Mouse (Mus musculus) CH12.LX (cell line): Measurements from ENCODE around the gene Usp5. TPM values are rescaled to one million over a fixed set of nuclear protein-coding genes. Genes with fewer than 3 reads are reported as not detected.

Source experiments
- DNase-seq: peaks from one replicate; pipeline ENCODE4 v3.0.0-alpha.2; 2013; ENCODE audit errors: extremely low read depth
- H3K27ac ChIP-seq: 2 replicates; pipeline ENCODE4 v1.5.1; 2012; ENCODE audit warnings: low read depth, mild to moderate bottlenecking, control low read depth, moderate library complexity; ENCODE audit not compliant: insufficient read depth
- H3K27me3 ChIP-seq: replicated peaks from 2 replicates; pipeline ENCODE3; 2012; ENCODE audit warnings: inconsistent platforms
- H3K36me3 ChIP-seq, 2 experiments: replicated peaks in 1 of 2; 2 replicates each; pipeline versions ENCODE3 to v1.6.1; 2012; ENCODE audit warnings: inconsistent platforms in 1 of 2, low read length in 1 of 2, mild to moderate bottlenecking in 1 of 2, mixed read lengths in 1 of 2, moderate library complexity in 1 of 2; ENCODE audit not compliant: control insufficient read depth in 1 of 2, insufficient read depth in 1 of 2
- H3K4me1 ChIP-seq, 2 experiments: 2 replicates each; pipeline ENCODE4 v1.6.1; 2012; ENCODE audit warnings: inconsistent platforms in 1 of 2, moderate library complexity in 1 of 2; ENCODE audit not compliant: insufficient read depth in 2 of 2, control insufficient read depth in 1 of 2
- H3K4me2 ChIP-seq: 2 replicates; pipeline ENCODE4 v1.6.1; 2012; ENCODE audit warnings: low read depth, mild to moderate bottlenecking, control low read depth; ENCODE audit not compliant: poor library complexity, insufficient read depth, severe bottlenecking
- H3K4me3 ChIP-seq, 3 experiments: fragments of 150-350 bp in 1 of 3; sonication (generic) in 1 of 3; replicated peaks in 1 of 3; 2 replicates each; pipeline versions ENCODE3 to v1.5.1; 2011 to 2012; ENCODE audit warnings: low read depth in 2 of 3, low read length in 2 of 3, mild to moderate bottlenecking in 2 of 3, moderate library complexity in 2 of 3, control low read depth in 1 of 3, improper control_type of control experiment in 1 of 3, inconsistent platforms in 1 of 3, mixed read lengths in 1 of 3; ENCODE audit not compliant: poor library complexity in 1 of 3
- H3K79me2 ChIP-seq: replicated peaks from 2 replicates; pipeline ENCODE4 v1.6.1; 2012; ENCODE audit warnings: mild to moderate bottlenecking, moderate library complexity; ENCODE audit not compliant: control insufficient read depth, poor library complexity, insufficient read depth, severe bottlenecking; ENCODE audit errors: extremely low read depth
- H3K9ac ChIP-seq: 2 replicates; pipeline ENCODE4 v1.6.1; 2012; ENCODE audit warnings: low read depth, mild to moderate bottlenecking, control low read depth, moderate library complexity; ENCODE audit not compliant: insufficient read depth
- H3K9me3 ChIP-seq: replicated peaks from 2 replicates; pipeline ENCODE3; 2012; ENCODE audit warnings: low read length, inconsistent platforms, mixed read lengths
- BHLHE40 ChIP-seq: IDR thresholded peaks from 2 replicates; pipeline ENCODE4 v1.6.1; 2011; ENCODE audit warnings: mild to moderate bottlenecking, low read depth, low read length, improper control_type of control experiment
- CTCF ChIP-seq, 2 experiments: IDR thresholded peaks in 1 of 2; conservative IDR thresholded peaks in 1 of 2; 2 replicates each; pipeline ENCODE4 v1.5.1; 2011 to 2012; ENCODE audit warnings: low read depth in 2 of 2, low read length in 2 of 2, improper control_type of control experiment in 1 of 2, inconsistent platforms in 1 of 2, mild to moderate bottlenecking in 1 of 2, moderate library complexity in 1 of 2
- HCFC1 ChIP-seq: IDR thresholded peaks from 2 replicates; pipeline ENCODE4 v1.6.1; 2012; ENCODE audit warnings: low read depth, mild to moderate bottlenecking, inconsistent platforms, low read length, improper control_type of control experiment
- IRF4 ChIP-seq: IDR thresholded peaks from 2 replicates; pipeline ENCODE4 v1.6.1; 2014; ENCODE audit warnings: low read depth, mild to moderate bottlenecking, inconsistent platforms, low read length, improper control_type of control experiment
- JUND ChIP-seq: conservative IDR thresholded peaks from 2 replicates; pipeline ENCODE4 v1.6.1; 2011; ENCODE audit warnings: low read depth, low read length, improper control_type of control experiment
- MAFK ChIP-seq: IDR thresholded peaks from 2 replicates; pipeline ENCODE4 v1.6.1; 2011; ENCODE audit warnings: low read length, improper control_type of control experiment; ENCODE audit not compliant: insufficient replicate concordance
- MAX ChIP-seq: IDR thresholded peaks from 2 replicates; pipeline ENCODE4 v1.6.1; 2011; ENCODE audit warnings: low read length, improper control_type of control experiment
- MAZ ChIP-seq: IDR thresholded peaks from 2 replicates; pipeline ENCODE4 v1.6.1; 2012; ENCODE audit warnings: low read depth, mild to moderate bottlenecking, inconsistent platforms, low read length, improper control_type of control experiment, moderate library complexity
- NELFE ChIP-seq: IDR thresholded peaks from 2 replicates; pipeline ENCODE4 v1.6.1; 2011; ENCODE audit warnings: low read depth, low read length, improper control_type of control experiment
- POLR2A ChIP-seq: IDR thresholded peaks from 2 replicates; pipeline ENCODE4 v1.6.1; 2011; ENCODE audit warnings: low read depth, mild to moderate bottlenecking, improper control_type of control experiment, low read length
- RAD21 ChIP-seq: IDR thresholded peaks from 2 replicates; pipeline ENCODE4 v1.6.1; 2011; ENCODE audit warnings: low read depth, mild to moderate bottlenecking, low read length, improper control_type of control experiment, moderate library complexity
- SIN3A ChIP-seq: IDR thresholded peaks from 2 replicates; pipeline ENCODE4 v1.6.1; 2012; ENCODE audit warnings: low read length, improper control_type of control experiment, inconsistent platforms
- SMC3 ChIP-seq: IDR thresholded peaks from 2 replicates; pipeline ENCODE4 v1.6.1; 2011; ENCODE audit warnings: low read depth, low read length, improper control_type of control experiment
- TBP ChIP-seq: conservative IDR thresholded peaks from 2 replicates; pipeline ENCODE4 v1.6.1; 2011; ENCODE audit warnings: low read depth, low read length, improper control_type of control experiment
- USF1 ChIP-seq: IDR thresholded peaks from 2 replicates; pipeline ENCODE4 v1.6.1; 2014; ENCODE audit warnings: low read depth, mild to moderate bottlenecking, inconsistent platforms, low read length, improper control_type of control experiment
- ZKSCAN1 ChIP-seq: IDR thresholded peaks from 2 replicates; pipeline ENCODE4 v1.6.1; 2012; ENCODE audit warnings: low read depth, inconsistent platforms, low read length, improper control_type of control experiment, borderline replicate concordance
- ZMIZ1 ChIP-seq: IDR thresholded peaks from 2 replicates; pipeline ENCODE4 v1.6.1; 2012; ENCODE audit warnings: low read depth, mild to moderate bottlenecking, inconsistent platforms, low read length, improper control_type of control experiment
- dilution Hi-C: fragments of 300-500 bp; cut with MboI; formaldehyde crosslinking; loops from 2 replicates; pipeline ENCODE4 v1.14.3; 2020; ENCODE audit warnings: low sequenced_read_pairs; ENCODE audit not compliant: extremely low pct_unique_long_range_greater_than_20kb, extremely low pct_ligation_motif_present
- in situ Hi-C: fragments of 300-500 bp; cut with MboI; formaldehyde crosslinking; loops from 3 replicates; pipeline ENCODE4 v1.14.3; 2019; ENCODE audit warnings: low sequenced_read_pairs, low pct_ligation_motif_present, low pct_unique_long_range_greater_than_20kb, mixed read lengths
- polyA plus RNA-seq: library from polyadenylated mRNA; unstranded; fragments of >175 nt; gene quantifications from 2 replicates; pipeline ENCODE4 v1.2.1, GENCODE M21; 2012; ENCODE audit warnings: low read depth; ENCODE audit not compliant: insufficient read length
- total RNA-seq, 2 experiments: library from RNA; depleted of rRNA; stranded (reverse); fragments of 300-350 nt in 1 of 2; fragments of >200 nt in 1 of 2; gene quantifications; 2 replicates each; pipeline ENCODE4 v1.2.3; 2012 to 2014

The Usp5 gene
- total and polyA plus RNA-seq, 3 experiments = 79.8 to 107 (median 103) TPM

GRCm38 (mm10) chr6:124856916-124857839, 27.9 kb upstream of the Usp5 start, which contains the start of gene P3h3:
TSS of gene P3h3 (minus strand) at chr6:124857752.
- Histone ChIP-seq H3K36me3 (no peaks in the 10 kb centered on the region), H3K79me2 (no peaks in the 10 kb centered on the region), H3K4me2 (peak within 1 kb of the TSS; percentile 73), H3K27me3 (peaks cover 34% of the 10 kb centered on the region), H3K9me3 (no peaks in the 10 kb centered on the region), H3K4me3 (peak within 1 kb of the TSS in 1 of 3 experiments; percentile 54), H3K4me1 (peaks cover 11 to 20% of the 10 kb centered on the region in 2 experiments), H3K9ac (peak within 1 kb of the TSS; percentile 34; the same call in 1 of the 2 replicates), H3K27ac (no peak within 1 kb of the TSS)
- no peak for DNase-seq
- TF ChIP-seq POLR2A (peak; percentile 53), TBP (no peak), BHLHE40 (no peak), SIN3A (no peak), USF1 (no peak), SMC3 (peak; percentile 43), MAX (peak; percentile 77), CTCF (conservative IDR thresholded peaks at IDR 0.05 in 1 of 2, IDR thresholded peaks at IDR 0.05 in 1 of 2; ENCODE audit: low read depth in 2 of 2, low read length in 2 of 2) (peak in 1 of 2 experiments; percentile 69; a peak in 2 of 4 replicates)
- in situ Hi-C loops = loop anchor here (25.0 kb wide), 1 partner anchor 180 kb away; the partner anchor contains the start of genes Acrbp and Ing4
- dilution Hi-C loops = no loop called here

- peak overlapping the region in 1 of 3 experiments; percentile 54 for H3K4me3 ChIP-seq
- H3K27ac ChIP-seq = no peak overlapping the region
- H3K79me2 ChIP-seq = no peaks in the 10 kb centered on the region
- in situ Hi-C loops (loop anchor here (25.0 kb wide), 1 partner anchor 181 kb away; the partner anchor contains the start of genes Acrbp and Ing4), dilution Hi-C loops (no loop called here)
- H3K4me2 ChIP-seq = peak overlapping the region; percentile 73
- H3K9ac ChIP-seq = no peak overlapping the region
- H3K36me3 ChIP-seq = no peaks in the 10 kb centered on the region
- no peak for TF ChIP-seq CTCF (conservative IDR thresholded peaks at IDR 0.05 in 1 of 2, IDR thresholded peaks at IDR 0.05 in 1 of 2; ENCODE audit: low read depth in 2 of 2, low read length in 2 of 2)
- TF ChIP-seq MAZ = no peak
- no peak for TF ChIP-seq HCFC1
- TF ChIP-seq ZKSCAN1 = no peak
- no peak for TF ChIP-seq RAD21
- no peak for TF ChIP-seq ZMIZ1
- TF ChIP-seq MAX = no peak
- TF ChIP-seq IRF4 = no peak
- no peak for TF ChIP-seq TBP
- no peak for TF ChIP-seq JUND
- no peak for TF ChIP-seq NELFE
- TF ChIP-seq MAFK = no peak
- no peak for DNase-seq
- peaks cover 5 to 13% of the 10 kb centered on the region in 2 experiments for H3K4me1 ChIP-seq
- peaks cover 39% of the 10 kb centered on the region for H3K27me3 ChIP-seq
- H3K9me3 ChIP-seq = no peaks in the 10 kb centered on the region
These were observed 27.0 kb upstream of the Usp5 start for GRCm38 (mm10) chr6:124856321-124856720.
